Mouse (Mus musculus): ENCODE data around the gene Nolc1. TPM values are rescaled to one million over a fixed set of nuclear protein-coding genes. Genes with fewer than 3 reads are reported as not detected.
A peak's percentile ranks its signal among the peaks of the same experiment; 100 is the strongest.

The Nolc1 gene
- 66.3 TPM for polyA plus RNA-seq (2021)

- DNase-seq (ENCODE audit: low read depth, low spot score) (peak; percentile 94), ATAC-seq (peak; percentile 77)
- ChIA-PET POLR2A (interaction anchor here (0.6 to 1.5 kb wide), 6 partner anchors 11 to 290 kb away, joined by 3 to 4 read pairs (median 4); no protein-coding TSS in a partner anchor), CTCF (interaction anchor here (1.1 to 1.5 kb wide), 4 partner anchors 10 to 233 kb away, joined by 3 to 7 read pairs (median 3); no protein-coding TSS in a partner anchor)
- in situ Hi-C loops (cut with MboI; ENCODE audit: low pct_unique_long_range_greater_than_20kb): no loop called here
- no peaks in the 10 kb centered on the region for H3K27me3 ChIP-seq
- TF ChIP-seq CTCF (IDR thresholded peaks at IDR 0.05): no peak
These were observed at the start of gene Nolc1 for GRCm38 (mm10) chr19:46075616-46076607. TSS of gene Nolc1 (plus strand) at chr19:46075863.

GRCm38 (mm10) chr19:46026567-46026966 lies 49.1 kb upstream of the Nolc1 start:
- in situ Hi-C loops (cut with MboI; ENCODE audit: low pct_unique_long_range_greater_than_20kb): no loop called here
- DNase-seq (ENCODE audit: low read depth, low spot score) (no peak), ATAC-seq (no peak)
- H3K27me3 ChIP-seq: peaks cover 2% of the 10 kb centered on the region
- TF ChIP-seq CTCF (IDR thresholded peaks at IDR 0.05): no peak
- POLR2A ChIA-PET: interaction anchor here (0.8 to 1.4 kb wide), 2 partner anchors 12 to 21 kb away, joined by 3 to 4 read pairs; no protein-coding TSS in a partner anchor
- CTCF ChIA-PET: interaction anchor here (0.8 to 2.6 kb wide), 3 partner anchors 10 to 12 kb away, joined by 3 to 8 read pairs (median 5); no protein-coding TSS in a partner anchor

GRCm38 (mm10) chr19:46028747-46029320 lies 46.8 kb upstream of the Nolc1 start:
- POLR2A ChIA-PET: interaction anchor here (0.5 kb wide), 1 partner anchor 8 kb away, joined by 7 read pairs; no protein-coding TSS in a partner anchor
- no peak for ATAC-seq

GRCm38 (mm10) chr19:46029652-46030051 lies 46.0 kb upstream of the Nolc1 start:
- ChIA-PET POLR2A (interaction anchor here (0.5 to 0.7 kb wide), 2 partner anchors 9 to 285 kb away, joined by 7 to 8 read pairs; no protein-coding TSS in a partner anchor), CTCF (interaction anchor here (1.5 kb wide), 1 partner anchor 10 kb away, joined by 4 read pairs; no protein-coding TSS in a partner anchor)
- in situ Hi-C loops (cut with MboI; ENCODE audit: low pct_unique_long_range_greater_than_20kb): no loop called here

More at GRCm38 (mm10) chr19:46028747-46029320, 46.8 kb upstream of the Nolc1 start:
- H3K27me3 ChIP-seq: no peaks in the 10 kb centered on the region
- no peak for TF ChIP-seq CTCF (IDR thresholded peaks at IDR 0.05)
- in situ Hi-C loops (cut with MboI; ENCODE audit: low pct_unique_long_range_greater_than_20kb): no loop called here
- DNase-seq (ENCODE audit: low read depth, low spot score): no peak
- CTCF ChIA-PET: interaction anchor here (0.8 to 2.6 kb wide), 3 partner anchors 8 to 14 kb away, joined by 4 to 8 read pairs (median 4); no protein-coding TSS in a partner anchor

GRCm38 (mm10) chr19:46030196-46030983 lies 45.3 kb upstream of the Nolc1 start:
- CTCF ChIA-PET: interaction anchor here (1.5 kb wide), 1 partner anchor 9 kb away, joined by 4 read pairs; no protein-coding TSS in a partner anchor
- no peak for DNase-seq (ENCODE audit: low read depth, low spot score)
- H3K27me3 ChIP-seq: no peaks in the 10 kb centered on the region
- POLR2A ChIA-PET: no interaction called here
- ATAC-seq: no peak
- TF ChIP-seq CTCF (IDR thresholded peaks at IDR 0.05): no peak
- in situ Hi-C loops (cut with MboI; ENCODE audit: low pct_unique_long_range_greater_than_20kb): no loop called here

More at GRCm38 (mm10) chr19:46029652-46030051, 46.0 kb upstream of the Nolc1 start:
- no peaks in the 10 kb centered on the region for H3K27me3 ChIP-seq
- TF ChIP-seq CTCF (IDR thresholded peaks at IDR 0.05): no peak
- ATAC-seq (no peak), DNase-seq (ENCODE audit: low read depth, low spot score) (no peak)

GRCm38 (mm10) chr19:46031689-46032432 lies 43.8 kb upstream of the Nolc1 start:
- in situ Hi-C loops (cut with MboI; ENCODE audit: low pct_unique_long_range_greater_than_20kb): no loop called here
- ATAC-seq (no peak), DNase-seq (ENCODE audit: low read depth, low spot score) (no peak)
- CTCF ChIA-PET: no interaction called here
- TF ChIP-seq CTCF (IDR thresholded peaks at IDR 0.05): no peak
- H3K27me3 ChIP-seq: no peaks in the 10 kb centered on the region
- POLR2A ChIA-PET: no interaction called here

- ATAC-seq: no peak
- ChIA-PET CTCF (interaction anchor here (0.7 kb wide), 1 partner anchor 28 kb away, joined by 3 read pairs; no protein-coding TSS in a partner anchor), POLR2A (no interaction called here)
- H3K27me3 ChIP-seq: no peaks in the 10 kb centered on the region
- DNase-seq (ENCODE audit: low read depth, low spot score): no peak
- no peak for TF ChIP-seq CTCF (IDR thresholded peaks at IDR 0.05)
- in situ Hi-C loops (cut with MboI; ENCODE audit: low pct_unique_long_range_greater_than_20kb): no loop called here
These were observed 42.7 kb upstream of the Nolc1 start for GRCm38 (mm10) chr19:46032731-46033510.

- no peaks in the 10 kb centered on the region for H3K27me3 ChIP-seq
- ATAC-seq (no peak), DNase-seq (ENCODE audit: low read depth, low spot score) (no peak)
- ChIA-PET POLR2A (no interaction called here), CTCF (interaction anchor here (1.4 kb wide), 1 partner anchor 20 kb away, joined by 4 read pairs; no protein-coding TSS in a partner anchor)
- TF ChIP-seq CTCF (IDR thresholded peaks at IDR 0.05): no peak
- in situ Hi-C loops (cut with MboI; ENCODE audit: low pct_unique_long_range_greater_than_20kb): no loop called here
These were observed 41.8 kb upstream of the Nolc1 start for GRCm38 (mm10) chr19:46033911-46034310.
